Mouse (Mus musculus) CH12.LX (cell line): ENCODE results near the gene Prkag1.

Source experiments
- CHD2 ChIP-seq: IDR thresholded peaks from 2 replicates; pipeline ENCODE4 v1.6.1; 2011; ENCODE audit warnings: low read length, improper control_type of control experiment
- CTCF ChIP-seq, 2 experiments: IDR thresholded peaks in 1 of 2; conservative IDR thresholded peaks in 1 of 2; 2 replicates each; pipeline ENCODE4 v1.5.1; 2011 to 2012; ENCODE audit warnings: low read depth in 2 of 2, low read length in 2 of 2, improper control_type of control experiment in 1 of 2, inconsistent platforms in 1 of 2, mild to moderate bottlenecking in 1 of 2, moderate library complexity in 1 of 2
- E2F4 ChIP-seq: IDR thresholded peaks from 2 replicates; pipeline ENCODE4 v1.6.1; 2011; ENCODE audit warnings: low read depth, low read length, improper control_type of control experiment; ENCODE audit not compliant: insufficient replicate concordance
- HCFC1 ChIP-seq: IDR thresholded peaks from 2 replicates; pipeline ENCODE4 v1.6.1; 2012; ENCODE audit warnings: low read depth, mild to moderate bottlenecking, inconsistent platforms, low read length, improper control_type of control experiment
- MAFK ChIP-seq: IDR thresholded peaks from 2 replicates; pipeline ENCODE4 v1.6.1; 2011; ENCODE audit warnings: low read length, improper control_type of control experiment; ENCODE audit not compliant: insufficient replicate concordance
- MXI1 ChIP-seq: IDR thresholded peaks from 2 replicates; pipeline ENCODE4 v1.6.1; 2011; ENCODE audit warnings: mild to moderate bottlenecking, low read depth, low read length, improper control_type of control experiment
- NELFE ChIP-seq: IDR thresholded peaks from 2 replicates; pipeline ENCODE4 v1.6.1; 2011; ENCODE audit warnings: low read depth, low read length, improper control_type of control experiment
- POLR2AphosphoS2 ChIP-seq: IDR thresholded peaks from 2 replicates; pipeline ENCODE4 v1.6.1; 2011; ENCODE audit warnings: low read depth, low read length, improper control_type of control experiment
- TBP ChIP-seq: conservative IDR thresholded peaks from 2 replicates; pipeline ENCODE4 v1.6.1; 2011; ENCODE audit warnings: low read depth, low read length, improper control_type of control experiment
- TCF12 ChIP-seq: IDR thresholded peaks from 2 replicates; pipeline ENCODE4 v1.6.1; 2014; ENCODE audit warnings: low read depth, mild to moderate bottlenecking, inconsistent platforms, low read length, improper control_type of control experiment
- USF1 ChIP-seq: IDR thresholded peaks from 2 replicates; pipeline ENCODE4 v1.6.1; 2014; ENCODE audit warnings: low read depth, mild to moderate bottlenecking, inconsistent platforms, low read length, improper control_type of control experiment
- USF2 ChIP-seq: conservative IDR thresholded peaks from 2 replicates; pipeline ENCODE4 v1.6.1; 2011; ENCODE audit warnings: low read depth, low read length, improper control_type of control experiment
- ZNF384 ChIP-seq: IDR thresholded peaks from 2 replicates; pipeline ENCODE4 v1.6.1; 2012; ENCODE audit warnings: low read depth, low read length, improper control_type of control experiment, inconsistent platforms

DNA sequence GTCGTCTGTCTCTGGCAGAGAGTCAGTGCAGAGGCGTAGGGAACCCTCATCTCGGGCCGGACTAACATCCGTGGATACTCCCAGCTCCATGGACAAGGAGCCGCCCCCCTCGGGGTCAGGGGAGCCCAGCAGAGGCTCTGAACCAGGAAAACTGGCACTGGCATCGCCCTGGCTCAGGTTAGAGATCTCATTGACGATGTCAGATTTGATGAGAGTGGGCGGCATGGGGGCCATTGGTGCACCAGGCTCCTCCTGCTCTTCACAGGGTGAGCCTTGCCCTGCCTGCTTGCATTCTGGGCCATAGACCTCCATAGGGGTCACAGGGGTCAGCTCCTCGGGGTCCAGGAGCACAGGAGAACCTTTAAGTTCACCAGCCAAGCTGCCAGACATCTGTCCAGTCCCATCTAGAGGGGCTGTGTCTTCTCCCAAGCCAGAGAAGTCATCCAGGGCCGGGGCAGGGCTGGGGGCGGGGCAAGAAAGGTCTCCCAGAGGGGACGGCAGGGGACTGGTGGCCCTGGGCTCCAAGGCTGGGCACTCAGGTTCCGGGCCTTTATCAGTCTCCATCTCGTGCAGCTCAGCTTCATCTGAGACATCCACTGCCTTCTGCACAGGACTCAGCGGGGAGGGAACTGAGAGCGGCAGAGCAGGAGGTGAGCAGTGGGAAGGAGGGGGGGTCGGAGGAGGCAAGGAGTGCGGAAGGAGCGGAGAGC, 30.5 kb upstream of the Prkag1 start:
- no peak for TF ChIP-seq HCFC1
- TF ChIP-seq CTCF (conservative IDR thresholded peaks at IDR 0.05 in 1 of 2, IDR thresholded peaks at IDR 0.05 in 1 of 2; ENCODE audit: low read depth in 2 of 2, low read length in 2 of 2): no peak
- TF ChIP-seq TCF12: no peak
- TF ChIP-seq MXI1: no peak
- no peak for TF ChIP-seq TBP
- TF ChIP-seq E2F4: no peak
- TF ChIP-seq NELFE: no peak
- no peak for TF ChIP-seq CHD2
- TF ChIP-seq USF2: no peak
- TF ChIP-seq USF1: no peak
- no peak for TF ChIP-seq MAFK
- TF ChIP-seq ZNF384: no peak
- no peak for TF ChIP-seq POLR2AphosphoS2
